8 mouse cellular contexts compared by ENCODE assay signal in the genomic region with DNA sequence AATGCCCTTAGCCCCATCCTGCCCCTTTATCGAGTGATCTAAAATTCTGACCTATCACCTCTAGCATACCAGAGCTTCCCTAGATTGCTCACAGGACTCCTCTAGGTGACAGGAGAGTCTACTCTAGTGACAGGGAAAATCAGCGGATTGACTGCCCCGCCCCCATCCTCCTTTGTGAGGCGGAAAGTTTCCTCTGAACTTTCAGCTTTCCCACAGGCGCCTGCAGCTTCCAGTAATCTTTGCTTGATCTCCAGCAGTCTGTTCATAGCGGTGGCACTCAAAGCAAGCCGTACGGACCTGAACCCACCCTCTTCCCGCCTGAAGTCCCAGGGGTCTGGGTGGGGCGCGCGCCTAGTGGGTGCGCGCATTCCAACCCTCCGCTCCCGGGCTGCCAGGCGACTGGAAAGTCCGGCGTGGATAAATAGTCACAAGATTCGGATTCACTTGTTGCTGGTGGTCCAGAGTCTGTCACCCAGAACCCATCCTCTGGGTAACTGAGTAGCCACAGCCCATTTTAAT. TPM values are rescaled to one million over a fixed set of nuclear protein-coding genes. Genes with fewer than 3 reads are reported as not detected.
DNase-seq lines count a peak whose midpoint lies in the region; ATAC-seq lines count a peak whose summit lies in the region.

No protein-coding gene starts in this region.

- H3K27ac ChIP-seq in embryonic facial prominence, embryonic 14.5 days (replicated peaks; ENCODE audit: low read depth, low read length), result peak overlapping the region; percentile 76
- H3K27ac ChIP-seq in heart, embryonic 14.5 days (replicated peaks in 1 of 2; ENCODE audit: control insufficient read depth in 1 of 2, insufficient read depth in 1 of 2, low read depth in 2 of 2, low read length in 2 of 2), result peak overlapping the region; percentile 90
- H3K27ac ChIP-seq in kidney, embryonic 16.5 days (ENCODE audit: low read length), result peak overlapping the region; percentile 96
- peak overlapping the region; percentile 79 for H3K27ac ChIP-seq in stomach, embryonic 16.5 days (ENCODE audit: low read length)

- H3K4me3 ChIP-seq in embryonic facial prominence, embryonic 14.5 days (ENCODE audit: low read depth, low read length), result peak overlapping the region; percentile 67
- H3K4me3 ChIP-seq in heart, embryonic 14.5 days (ENCODE audit: control insufficient read depth in 1 of 2, insufficient read depth in 1 of 2, low read depth in 1 of 2, low read length in 2 of 2), result peak overlapping the region; percentile 60 to 64
- peak overlapping the region; percentile 50 for H3K4me3 ChIP-seq in kidney, embryonic 16.5 days (ENCODE audit: low read length)
- H3K4me3 ChIP-seq in stomach, embryonic 16.5 days (replicated peaks; ENCODE audit: low read length), result peak overlapping the region; percentile 46

- DNase-seq in thymus, postnatal 0 days (ENCODE audit: low spot score), result peak; percentile 41
- DNase-seq in thymus, postnatal 10 days (ENCODE audit: low spot score in 2 of 2), result no peak
- peak; percentile 91 for DNase-seq in embryonic facial prominence, embryonic 14.5 days (ENCODE audit: low spot score)
- peak; percentile 88 for DNase-seq in lung, postnatal 36 days

- no peaks in the 10 kb centered on the region for H3K27me3 ChIP-seq in embryonic facial prominence, embryonic 14.5 days (replicated peaks; ENCODE audit: control insufficient read depth, insufficient read depth, low read length)
- no peaks in the 10 kb centered on the region for H3K27me3 ChIP-seq in heart, embryonic 14.5 days (ENCODE audit: control insufficient read depth, insufficient read depth, low read length)
- H3K27me3 ChIP-seq in kidney, embryonic 16.5 days (ENCODE audit: insufficient read depth, low read length), result no peaks in the 10 kb centered on the region
- H3K27me3 ChIP-seq in stomach, embryonic 16.5 days (ENCODE audit: control insufficient read depth, insufficient read depth, low read length), result no peaks in the 10 kb centered on the region

- H3K9ac ChIP-seq in embryonic facial prominence, embryonic 14.5 days (ENCODE audit: low read depth, low read length), result peak overlapping the region; percentile 56
- H3K9ac ChIP-seq in heart, embryonic 14.5 days (ENCODE audit: low read length), result peak overlapping the region; percentile 79
- peak overlapping the region; percentile 69 for H3K9ac ChIP-seq in kidney, embryonic 16.5 days (replicated peaks; ENCODE audit: low read length)
- H3K9ac ChIP-seq in stomach, embryonic 16.5 days (ENCODE audit: low read length), result peak overlapping the region; percentile 87

- peak overlapping the region; percentile 78 for H3K4me2 ChIP-seq in embryonic facial prominence, embryonic 14.5 days (ENCODE audit: low read depth, low read length)
- H3K4me2 ChIP-seq in heart, embryonic 14.5 days (ENCODE audit: low read length), result peak overlapping the region; percentile 96
- peak overlapping the region; percentile 87 for H3K4me2 ChIP-seq in kidney, embryonic 16.5 days (replicated peaks; ENCODE audit: low read depth, low read length)
- peak overlapping the region; percentile 49 for H3K4me2 ChIP-seq in stomach, embryonic 16.5 days (ENCODE audit: low read depth, low read length)

- H3K36me3 ChIP-seq in embryonic facial prominence, embryonic 14.5 days (ENCODE audit: control insufficient read depth, insufficient read depth, low read length), result peaks cover 31% of the 10 kb centered on the region
- peaks cover 25% of the 10 kb centered on the region for H3K36me3 ChIP-seq in heart, embryonic 14.5 days (ENCODE audit: control insufficient read depth, insufficient read depth, low read length)
- peaks cover 16% of the 10 kb centered on the region; the same call in 1 of the 2 replicates for H3K36me3 ChIP-seq in kidney, embryonic 16.5 days (ENCODE audit: insufficient read depth, low read length)
- 0 out of 2 replicates have a peak, but pooled peaks cover 7% of the 10 kb centered on the region for H3K36me3 ChIP-seq in stomach, embryonic 16.5 days (ENCODE audit: control insufficient read depth, insufficient read depth, low read length)

- ATAC-seq in embryonic facial prominence, embryonic 14.5 days (ENCODE audit: low read depth), result peak; percentile 85
- ATAC-seq in heart, embryonic 14.5 days (ENCODE audit: insufficient number of reproducible peaks, insufficient read depth, low FRiP score, low read depth), result peak; percentile 65
- ATAC-seq in kidney, embryonic 16.5 days (ENCODE audit: low FRiP score, low TSS enrichment), result peak; percentile 88
- ATAC-seq in stomach, embryonic 16.5 days (ENCODE audit: insufficient read depth, low FRiP score), result peak; percentile 84
- ATAC-seq in erythroid progenitor cell, adult 5-6 weeks (replicated peaks; ENCODE audit: low FRiP score, poor library complexity, severe bottlenecking), result no peak

- peaks cover 17% of the 10 kb centered on the region for H3K4me1 ChIP-seq in embryonic facial prominence, embryonic 14.5 days (ENCODE audit: control insufficient read depth, insufficient read depth, low read length)
- peaks cover 26 to 28% of the 10 kb centered on the region in 2 experiments for H3K4me1 ChIP-seq in heart, embryonic 14.5 days (ENCODE audit: control insufficient read depth in 2 of 2, insufficient read depth in 2 of 2, low read length in 2 of 2)
- peaks cover 19% of the 10 kb centered on the region for H3K4me1 ChIP-seq in kidney, embryonic 16.5 days (ENCODE audit: insufficient read depth, low read length)
- H3K4me1 ChIP-seq in stomach, embryonic 16.5 days (ENCODE audit: control insufficient read depth, insufficient read depth, low read length), result peaks cover 14% of the 10 kb centered on the region; the same call in 1 of the 2 replicates

- no peaks in the 10 kb centered on the region for H3K9me3 ChIP-seq in embryonic facial prominence, embryonic 14.5 days (ENCODE audit: control insufficient read depth, low read length)
- no peaks in the 10 kb centered on the region for H3K9me3 ChIP-seq in heart, embryonic 14.5 days (ENCODE audit: control insufficient read depth, low read length)
- H3K9me3 ChIP-seq in kidney, embryonic 16.5 days (ENCODE audit: low read length), result no peaks in the 10 kb centered on the region
- H3K9me3 ChIP-seq in stomach, embryonic 16.5 days (replicated peaks; ENCODE audit: control insufficient read depth, low read length), result no peaks in the 10 kb centered on the region

- WGBS in embryonic facial prominence, embryonic 14.5 days, result 0% methylated on average over 20 of the region's 20 CpGs
- under 1% methylated on average over 20 of the region's 20 CpGs for WGBS in heart, embryonic 14.5 days
- under 1% methylated on average over 20 of the region's 20 CpGs for WGBS in kidney, embryonic 16.5 days
- WGBS in stomach, embryonic 16.5 days, result 1% methylated on average over 20 of the region's 20 CpGs

RNA-seq across cellular contexts. Expression of a gene that starts 0.8 kb away (rescaled TPM):
- 3.9 and 4.4 TPM in 2 replicates for polyA plus RNA-seq in thymus, postnatal 0 days (2015; fragmentation: Nextera tagmentation; extraction: Ambion mirVana)
- polyA plus RNA-seq in embryonic facial prominence, embryonic 14.5 days (2014; fragmentation: Nextera tagmentation; extraction: Ambion mirVana), result 63.8 and 67.2 TPM in 2 replicates
- polyA plus RNA-seq in heart, embryonic 14.5 days (2014; fragmentation: Nextera tagmentation; extraction: Ambion mirVana), result 38.9 and 41.5 TPM in 2 replicates
- polyA plus RNA-seq in kidney, embryonic 16.5 days (2015; fragmentation: Nextera tagmentation; extraction: Ambion mirVana), result 68.5 and 73.6 TPM in 2 replicates
- 61.4 and 68.7 TPM in 2 replicates for polyA plus RNA-seq in stomach, embryonic 16.5 days (2015; fragmentation: Nextera tagmentation; extraction: Ambion mirVana)
- not detected in 2 replicates for total RNA-seq in erythroid progenitor cell, adult 5-6 weeks (2015; ENCODE audit: low replicate concordance)
- total RNA-seq in erythroid progenitor cell, adult 5-6 weeks (2017; ENCODE audit: low replicate concordance), result not detected in 2 replicates

RNA-seq across cellular contexts. Expression of a gene that starts 11.7 kb away (rescaled TPM):
- polyA plus RNA-seq in thymus, postnatal 0 days (2015; fragmentation: Nextera tagmentation; extraction: Ambion mirVana), result 52.3 and 57.7 TPM in 2 replicates
- 57.6 and 57.8 TPM in 2 replicates for polyA plus RNA-seq in embryonic facial prominence, embryonic 14.5 days (2014; fragmentation: Nextera tagmentation; extraction: Ambion mirVana)
- 54.4 and 57.0 TPM in 2 replicates for polyA plus RNA-seq in heart, embryonic 14.5 days (2014; fragmentation: Nextera tagmentation; extraction: Ambion mirVana)
- polyA plus RNA-seq in kidney, embryonic 16.5 days (2015; fragmentation: Nextera tagmentation; extraction: Ambion mirVana), result 79.1 and 82.0 TPM in 2 replicates
- 41.1 and 49.5 TPM in 2 replicates for polyA plus RNA-seq in stomach, embryonic 16.5 days (2015; fragmentation: Nextera tagmentation; extraction: Ambion mirVana)
- 52.6 and 63.7 TPM in 2 replicates for total RNA-seq in erythroid progenitor cell, adult 5-6 weeks (2015; ENCODE audit: low replicate concordance)
- total RNA-seq in erythroid progenitor cell, adult 5-6 weeks (2017; ENCODE audit: low replicate concordance), result 54.7 and 58.7 TPM in 2 replicates

RNA-seq across cellular contexts. Expression of a gene that starts 17.3 kb away (rescaled TPM):
- 9.5 and 11.2 TPM in 2 replicates for polyA plus RNA-seq in thymus, postnatal 0 days (2015; fragmentation: Nextera tagmentation; extraction: Ambion mirVana)
- polyA plus RNA-seq in embryonic facial prominence, embryonic 14.5 days (2014; fragmentation: Nextera tagmentation; extraction: Ambion mirVana), result 23.7 and 27.6 TPM in 2 replicates
- polyA plus RNA-seq in heart, embryonic 14.5 days (2014; fragmentation: Nextera tagmentation; extraction: Ambion mirVana), result 87.0 and 94.7 TPM in 2 replicates
- 38.8 and 41.6 TPM in 2 replicates for polyA plus RNA-seq in kidney, embryonic 16.5 days (2015; fragmentation: Nextera tagmentation; extraction: Ambion mirVana)
- 63.4 and 67.5 TPM in 2 replicates for polyA plus RNA-seq in stomach, embryonic 16.5 days (2015; fragmentation: Nextera tagmentation; extraction: Ambion mirVana)
- 2.5 and 2.9 TPM in 2 replicates for total RNA-seq in erythroid progenitor cell, adult 5-6 weeks (2015; ENCODE audit: low replicate concordance)
- 5.4 TPM in 1 of 2 replicates, not detected in the other for total RNA-seq in erythroid progenitor cell, adult 5-6 weeks (2017; ENCODE audit: low replicate concordance)

RNA-seq across cellular contexts. Expression of a gene that starts 18.4 kb away (rescaled TPM):
- polyA plus RNA-seq in thymus, postnatal 0 days (2015; fragmentation: Nextera tagmentation; extraction: Ambion mirVana), result 51.0 and 54.2 TPM in 2 replicates
- polyA plus RNA-seq in embryonic facial prominence, embryonic 14.5 days (2014; fragmentation: Nextera tagmentation; extraction: Ambion mirVana), result 42.0 and 42.2 TPM in 2 replicates
- 31.0 and 31.9 TPM in 2 replicates for polyA plus RNA-seq in heart, embryonic 14.5 days (2014; fragmentation: Nextera tagmentation; extraction: Ambion mirVana)
- 77.0 and 82.4 TPM in 2 replicates for polyA plus RNA-seq in kidney, embryonic 16.5 days (2015; fragmentation: Nextera tagmentation; extraction: Ambion mirVana)
- polyA plus RNA-seq in stomach, embryonic 16.5 days (2015; fragmentation: Nextera tagmentation; extraction: Ambion mirVana), result 51.6 and 55.7 TPM in 2 replicates
- total RNA-seq in erythroid progenitor cell, adult 5-6 weeks (2015; ENCODE audit: low replicate concordance), result 3.4 and 23.4 TPM in 2 replicates
- 9.5 and 14.6 TPM in 2 replicates for total RNA-seq in erythroid progenitor cell, adult 5-6 weeks (2017; ENCODE audit: low replicate concordance)

RNA-seq across cellular contexts. Expression of a gene that starts 28.8 kb away (rescaled TPM):
- 113 and 119 TPM in 2 replicates for polyA plus RNA-seq in thymus, postnatal 0 days (2015; fragmentation: Nextera tagmentation; extraction: Ambion mirVana)
- polyA plus RNA-seq in embryonic facial prominence, embryonic 14.5 days (2014; fragmentation: Nextera tagmentation; extraction: Ambion mirVana), result 97.2 and 116 TPM in 2 replicates
- polyA plus RNA-seq in heart, embryonic 14.5 days (2014; fragmentation: Nextera tagmentation; extraction: Ambion mirVana), result 62.8 and 78.8 TPM in 2 replicates
- 127 and 140 TPM in 2 replicates for polyA plus RNA-seq in kidney, embryonic 16.5 days (2015; fragmentation: Nextera tagmentation; extraction: Ambion mirVana)
- 106 and 127 TPM in 2 replicates for polyA plus RNA-seq in stomach, embryonic 16.5 days (2015; fragmentation: Nextera tagmentation; extraction: Ambion mirVana)
- total RNA-seq in erythroid progenitor cell, adult 5-6 weeks (2015; ENCODE audit: low replicate concordance), result 67.5 and 85.1 TPM in 2 replicates
- 78.3 and 79.2 TPM in 2 replicates for total RNA-seq in erythroid progenitor cell, adult 5-6 weeks (2017; ENCODE audit: low replicate concordance)

Comparison
In these comparisons a context has a peak if more than half of its experiments do, and no peak if none do; other contexts are left out.
1. DNase-seq: peak in thymus, postnatal 0 days (single experiment), embryonic facial prominence, embryonic 14.5 days (single experiment) and lung, postnatal 36 days (single experiment); none in thymus, postnatal 10 days (0 of 2).
2. Peak in every context shown above with its lines, with median percentiles within 50 percentile points of each other: H3K27ac ChIP-seq, H3K4me2 ChIP-seq, H3K4me3 ChIP-seq and H3K9ac ChIP-seq.